Mouse (Mus musculus) heart, postnatal 4 days (tissue): ENCODE data around the gene Carhsp1. TPM values are rescaled to one million over a fixed set of nuclear protein-coding genes. Genes with fewer than 3 reads are reported as not detected.
A peak's percentile ranks its signal among the peaks of the same experiment; 100 is the strongest.

Experiments used
- DNase-seq: peaks from one replicate; pipeline ENCODE4 v3.0.0; 2021
- microRNA-seq, 2 experiments: library from miRNA; unstranded; fragments of <30 nt; microRNA quantifications; one replicate each; pipeline ENCODE4 v1.2.0; 2021 to 2022
- total RNA-seq, 2 experiments: library from RNA; stranded (reverse); gene quantifications; 2 replicates each; pipeline ENCODE4 v1.2.3; 2021

Carhsp1 gene
- total RNA-seq, 2 experiments from 2014 or later = 52.8 to 56.0 TPM

DNA sequence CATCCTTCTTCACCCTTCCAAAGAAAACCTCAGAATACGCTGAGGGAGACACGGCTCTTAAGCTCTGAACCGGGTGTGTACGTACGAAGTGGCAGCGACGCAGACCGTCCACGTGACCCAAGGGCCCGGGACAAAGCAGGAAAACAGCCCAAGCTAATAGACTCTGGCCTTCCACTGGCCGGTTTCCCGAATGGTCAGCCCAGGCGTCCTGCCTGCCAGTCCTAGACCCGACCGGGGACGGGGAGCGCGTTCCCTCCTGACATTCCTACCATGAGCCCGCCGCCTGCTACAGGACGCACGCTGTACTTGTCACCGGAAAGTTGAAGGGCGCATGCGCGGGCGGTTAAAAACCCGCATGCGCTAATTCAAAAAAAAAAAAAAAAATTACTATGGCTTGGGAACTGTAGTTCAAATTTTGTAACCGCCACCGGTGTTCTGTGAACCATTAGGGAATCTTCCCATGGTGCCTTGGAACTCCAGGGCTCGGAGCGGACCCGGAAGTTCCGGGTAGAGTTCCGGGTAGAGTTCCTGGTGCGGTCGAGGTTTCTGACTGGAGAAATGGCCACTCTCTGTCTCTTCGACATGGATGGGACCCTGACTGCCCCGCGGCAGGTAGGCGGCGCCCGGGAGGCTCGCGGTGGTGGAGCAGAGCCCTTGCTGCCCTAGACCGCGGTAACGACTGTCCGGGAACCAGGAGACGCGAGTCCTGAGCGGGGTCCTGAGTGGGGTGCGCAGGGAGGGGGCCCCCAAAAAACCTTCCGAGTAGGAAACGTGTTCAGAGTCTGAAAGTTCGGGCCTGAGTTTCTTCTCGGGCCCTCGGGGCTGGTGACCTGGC lies 34.5 kb downstream of the Carhsp1 start, which contains the start of the genes Pmm2 and Tmem186:
TSS of gene Pmm2 (plus strand) at position 458 of the 835 bp plus-strand sequence.
TSS of gene Tmem186 (minus strand) at position 496 of the 835 bp plus-strand sequence.
- peak; percentile 85 for DNase-seq

DNA sequence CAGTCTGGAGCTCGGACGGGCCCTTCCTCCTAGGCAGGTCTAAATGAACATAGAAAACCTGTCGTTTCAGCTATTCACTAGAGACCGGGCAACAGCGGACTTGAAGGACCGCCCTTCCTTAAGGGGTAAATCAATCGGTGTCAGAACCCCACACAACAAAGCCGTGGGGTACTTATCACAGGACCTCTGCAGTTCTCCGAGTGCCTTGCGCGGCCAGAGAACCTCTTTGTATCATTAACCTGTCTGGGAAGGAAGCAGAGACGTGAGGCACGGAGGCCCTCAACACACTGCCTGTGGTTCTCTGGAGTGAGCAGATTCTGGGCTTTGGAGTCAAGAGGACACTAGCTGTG lies 35.1 kb downstream of the Carhsp1 start:
- DNase-seq = no peak

DNA sequence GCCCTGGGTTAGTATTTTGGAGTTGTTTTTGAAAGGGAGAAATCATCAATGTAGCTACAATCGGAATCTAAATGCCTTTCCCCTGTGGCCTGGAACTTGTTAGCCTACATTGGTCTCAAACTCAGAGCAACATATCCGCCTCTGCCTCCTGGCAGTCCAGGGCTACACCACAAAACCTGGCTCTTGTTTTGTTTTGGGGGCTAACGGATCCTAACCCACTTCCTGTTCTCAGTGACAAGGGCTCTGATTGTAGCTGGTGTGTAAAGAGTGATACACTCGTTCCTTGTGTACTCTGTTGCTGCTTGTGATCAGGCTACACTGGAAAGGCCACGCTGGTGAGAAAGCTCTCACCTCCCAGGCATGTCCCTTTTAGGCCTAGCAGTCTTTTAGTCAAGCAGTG lies 40.5 kb downstream of the Carhsp1 start:
- DNase-seq = no peak

DNA sequence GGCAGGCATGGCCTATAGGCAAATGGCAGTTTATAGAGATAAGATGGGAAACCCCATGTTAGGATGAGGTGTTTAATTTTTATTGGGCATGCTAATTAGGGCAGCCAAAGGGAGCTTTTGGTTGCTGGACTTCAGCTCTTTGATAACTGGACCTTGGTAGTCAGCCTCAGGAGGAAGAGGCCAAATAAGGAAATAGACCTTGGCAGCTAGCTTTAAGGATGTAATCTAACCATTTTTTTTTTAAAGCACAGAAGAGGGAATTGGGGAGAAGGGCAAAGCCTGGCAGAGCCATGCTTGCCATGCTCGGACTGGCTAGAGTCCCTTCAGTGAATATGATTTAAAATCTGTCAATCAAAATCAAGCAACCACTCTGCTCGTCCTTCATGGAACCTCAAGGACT lies 41.5 kb downstream of the Carhsp1 start:
- DNase-seq = no peak

DNA sequence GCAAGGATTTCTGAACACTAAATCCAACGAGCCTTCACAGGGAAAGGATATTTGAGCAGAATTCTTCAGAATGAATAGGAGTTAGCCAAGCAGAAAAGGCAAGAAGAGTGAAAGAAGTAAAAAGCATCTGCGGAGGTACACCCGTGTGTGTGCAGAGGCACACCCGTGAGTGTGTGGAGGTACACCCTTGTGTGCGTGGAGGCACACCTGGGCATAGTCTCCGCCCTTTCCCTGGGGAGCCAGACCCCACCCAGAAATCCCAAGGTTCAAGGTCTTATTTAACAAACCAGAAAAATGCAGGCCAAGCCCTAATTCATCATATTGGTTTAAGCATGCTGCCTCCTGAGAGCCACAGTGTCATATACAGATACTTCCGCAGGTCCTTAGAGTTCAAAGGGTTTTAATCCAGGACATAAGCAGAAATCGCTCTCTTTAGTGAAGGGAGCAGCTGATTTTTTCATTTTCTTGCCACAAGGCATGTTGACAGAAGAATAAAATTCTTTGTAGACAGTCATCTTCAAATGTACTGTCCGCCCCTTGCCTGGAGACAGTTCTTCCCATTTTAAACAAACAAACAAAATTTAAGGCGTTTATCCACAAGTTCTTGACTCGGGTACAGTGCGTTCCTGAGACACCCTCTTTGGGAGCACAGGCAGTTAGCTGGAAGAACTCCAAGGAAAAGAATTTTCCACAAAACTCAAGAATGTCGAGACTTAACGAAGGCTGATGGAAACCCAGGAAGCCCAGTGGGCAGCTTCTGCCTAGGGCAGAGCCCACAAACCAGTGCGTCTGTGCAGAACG lies 51.4 kb downstream of the Carhsp1 start:
- DNase-seq = no peak

DNA sequence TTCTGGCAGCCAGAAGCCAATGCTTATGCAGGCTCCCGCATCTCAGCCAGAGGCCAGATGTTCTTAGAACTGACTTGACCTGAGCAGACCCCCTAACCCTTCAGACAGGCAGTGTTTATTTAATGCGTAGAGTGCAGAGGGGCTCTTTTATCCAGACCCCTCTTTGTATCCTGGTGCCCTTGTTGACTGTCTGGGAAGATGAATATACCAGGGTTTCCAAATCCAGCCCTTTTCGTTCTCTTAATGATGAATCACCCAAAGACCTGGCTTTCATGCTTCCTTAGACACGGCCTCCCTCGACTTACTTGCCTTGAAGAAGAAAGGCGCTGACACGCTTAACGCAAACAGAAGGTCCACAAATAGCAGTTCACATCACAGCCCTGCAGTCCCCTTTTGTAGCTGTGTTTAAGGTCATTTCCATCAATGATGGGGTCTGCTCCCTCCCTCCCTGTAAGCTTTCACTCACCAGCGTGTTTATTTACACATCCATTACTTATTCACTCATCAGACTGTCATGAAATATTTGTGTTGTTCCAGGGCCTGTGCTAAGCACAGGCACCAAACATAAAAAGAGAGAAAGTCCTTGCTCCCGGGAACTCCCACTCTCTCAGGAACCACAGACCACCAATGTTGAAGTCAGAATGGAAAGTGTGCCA lies 52.2 kb downstream of the Carhsp1 start:
- no peak for DNase-seq

DNA sequence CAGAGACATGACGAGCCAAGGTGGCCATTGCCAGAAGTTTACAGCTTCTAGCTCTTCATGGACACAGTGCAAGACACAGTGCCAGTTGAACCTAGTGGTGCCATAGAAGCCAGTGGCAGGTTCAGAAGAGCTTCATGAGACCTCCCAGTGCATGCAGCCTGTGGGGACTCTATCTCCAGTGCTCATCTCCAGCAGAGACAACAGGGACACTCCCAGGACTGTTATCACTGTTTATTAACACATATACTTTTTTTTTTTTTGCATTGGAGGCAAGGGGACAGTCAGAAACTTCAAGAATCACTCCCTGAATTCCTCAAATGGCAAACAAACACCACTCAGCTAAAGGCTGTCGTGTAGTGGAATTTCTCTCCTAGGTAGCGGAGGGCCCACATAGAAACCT lies 58.5 kb downstream of the Carhsp1 start:
- no peak for DNase-seq

DNA sequence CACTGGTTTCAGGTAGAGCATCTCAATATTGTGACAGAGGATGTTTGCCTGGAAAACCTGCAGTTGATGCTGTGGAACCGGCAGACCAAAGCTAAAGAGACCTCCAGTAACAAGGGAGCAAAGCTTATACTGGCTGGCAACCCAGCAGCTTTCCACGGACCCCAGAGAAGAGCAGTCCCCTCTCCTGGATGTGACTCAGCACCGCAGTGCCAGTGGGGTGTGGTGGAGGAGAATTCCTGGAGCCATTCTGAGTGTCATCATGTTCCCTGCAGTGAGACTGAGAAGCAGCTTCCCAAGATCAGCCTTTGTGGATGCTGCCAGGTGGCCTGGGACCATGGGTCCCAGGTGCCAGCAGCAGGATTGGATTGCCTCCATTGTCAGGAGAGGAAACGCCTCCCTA lies 58.9 kb downstream of the Carhsp1 start:
- no peak for DNase-seq

DNA sequence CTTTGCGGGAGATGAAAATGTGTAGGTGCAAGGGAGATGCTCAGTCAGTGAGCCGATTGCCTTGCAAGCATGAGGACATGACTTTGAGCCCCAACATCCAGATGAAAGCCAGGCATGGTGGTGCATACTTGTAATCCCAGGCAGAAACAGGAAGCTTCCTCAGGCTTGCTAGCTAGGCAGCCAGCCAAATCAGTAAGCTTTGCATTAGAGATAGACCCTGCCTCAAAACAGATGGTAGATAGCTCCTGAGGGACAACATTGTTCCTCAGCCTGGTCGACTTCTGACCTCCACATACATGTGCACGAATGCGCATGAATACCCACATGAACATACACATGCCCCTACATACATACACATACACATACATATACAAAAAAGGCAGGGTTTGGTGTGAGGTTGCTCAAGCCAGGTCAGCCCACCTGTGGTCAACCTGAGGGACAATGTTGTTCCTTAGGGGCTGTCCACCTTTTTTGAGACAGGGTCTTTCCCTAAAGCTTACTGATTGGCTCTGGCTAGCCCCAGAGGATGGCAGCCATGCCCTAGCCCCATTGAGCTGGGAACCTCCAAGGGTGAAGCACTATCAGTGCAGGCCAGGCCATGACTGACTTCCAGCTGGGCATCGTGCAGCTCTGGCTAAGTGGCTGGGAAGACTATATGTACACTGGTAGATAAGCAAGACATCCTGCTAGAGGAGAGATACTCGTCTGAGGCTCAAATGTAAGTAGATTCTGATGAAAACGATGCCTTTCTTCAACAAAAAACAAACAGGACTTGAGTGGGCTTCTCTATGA lies 59.5 kb downstream of the Carhsp1 start:
- DNase-seq = no peak

DNA sequence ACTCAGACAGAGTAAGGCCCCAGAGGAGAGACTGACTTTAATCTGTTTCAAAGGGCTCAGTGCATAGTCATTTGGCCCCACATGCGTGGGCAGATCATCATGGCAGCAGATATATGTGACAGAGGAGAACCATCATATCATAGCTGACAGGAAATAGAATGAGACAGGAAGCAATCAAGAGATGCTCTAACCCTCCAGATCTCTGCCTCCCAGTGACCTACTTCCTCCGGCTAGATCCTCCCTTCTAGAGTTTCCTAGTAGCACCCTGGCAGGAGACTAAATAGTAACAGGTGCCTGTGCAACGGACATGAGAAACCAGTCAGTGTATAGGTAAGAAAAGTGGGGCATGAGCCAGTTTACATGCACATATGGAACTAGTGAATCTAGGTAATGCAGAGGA lies 61.6 kb downstream of the Carhsp1 start:
- DNase-seq = no peak

Small RNA genes lying within 50 kb of the gene (microRNA-seq; reads per million reads assigned to microRNA genes)
- 0 reads per million in 2 experiments for gene Gm22137

Other genes with a start within 250 kb of the Carhsp1 start
- not detected for gene Tmem114, start 247.0 kb downstream of the Carhsp1 start, total RNA-seq
- 10 to 100 TPM; 30.3 to 34.3 TPM for gene Mettl22, start 201.4 kb downstream of the Carhsp1 start, total RNA-seq
- gene Abat, start 158.7 kb downstream of the Carhsp1 start, total RNA-seq = 1 to 10 TPM; 6.3 to 7.6 TPM
- 10 to 100 TPM; 36.5 to 39.0 TPM for gene Pmm2, start 34.5 kb downstream of the Carhsp1 start, total RNA-seq
- gene Tmem186, start 34.4 kb downstream of the Carhsp1 start, total RNA-seq = 10 to 100 TPM; 12.7 to 13.1 TPM
- not detected for gene Gm5767, start 8.6 kb upstream of the Carhsp1 start, total RNA-seq
- gene Usp7, start 120.2 kb upstream of the Carhsp1 start, total RNA-seq = 10 to 100 TPM; 93.2 to 93.6 TPM
- 100 to 1,000 TPM; 105 to 115 TPM for gene 1810013L24Rik, start 157.9 kb upstream of the Carhsp1 start, total RNA-seq